Mouse (Mus musculus): ENCODE measurements at regions not wholly inside any gene's neighbourhood (a gene's known extent, or its start where the extent isn't known, plus 50 kb on each side); places are given as distances from the start of the nearest gene placed in this dataset.
"Not testable (repeated sequence)": the region's sequence is repeated elsewhere in the genome, so short reads cannot be mapped to it uniquely, and the experiment has no call there.

DNA sequence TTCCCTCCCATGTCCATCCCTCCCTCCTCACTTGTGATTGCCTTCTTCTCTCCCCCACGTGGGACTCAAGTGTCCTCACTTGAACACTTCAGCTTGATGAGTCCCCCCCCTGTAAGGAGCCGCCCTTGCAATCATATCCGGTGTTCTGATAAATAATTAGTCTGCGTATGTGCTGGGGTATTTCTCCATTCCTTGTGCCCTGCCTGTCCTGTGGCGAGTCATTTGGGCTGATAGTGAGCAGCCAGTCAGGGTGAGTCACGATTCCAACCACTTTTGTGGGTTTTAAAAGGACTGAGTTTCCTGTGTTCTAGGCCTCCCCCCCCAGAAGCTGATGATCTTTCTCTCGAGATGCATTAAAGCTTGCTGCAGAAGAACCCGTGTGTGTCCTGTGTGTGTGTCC lies 820.9 kb downstream of the Kcnt2 start:
- ATAC-seq (ENCODE audit: low read depth); H3K27me3 ChIP-seq; H3K4me1 ChIP-seq (replicated peaks); H3K4me2 ChIP-seq; H3K27ac ChIP-seq (replicated peaks); H3K9ac ChIP-seq; H3K9me3 ChIP-seq; H3K36me3 ChIP-seq; H3K4me3 ChIP-seq: not testable (repeated sequence)
- WGBS, result 90% methylated on average over 8 of the region's 8 CpGs

DNA sequence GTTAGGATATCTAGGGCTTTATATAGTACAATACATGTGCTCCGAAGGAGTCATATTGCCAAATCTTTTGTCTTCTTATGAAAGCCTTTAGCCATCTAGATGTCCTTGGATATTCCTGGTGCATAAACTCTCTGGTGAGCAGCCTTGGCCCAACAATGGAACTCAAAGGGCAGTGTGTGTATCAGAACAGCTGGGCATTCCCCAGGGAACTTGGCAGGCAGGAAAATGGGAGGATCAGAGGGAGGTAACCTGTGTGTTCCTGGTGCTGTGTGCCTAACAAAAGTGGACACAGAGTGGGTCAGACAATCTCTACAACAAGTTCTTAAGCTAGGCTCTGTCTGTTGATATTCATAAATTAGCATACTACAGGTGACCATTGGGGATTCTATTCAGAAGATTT lies 851.6 kb downstream of the Kcnt2 start:
- Histone ChIP-seq H3K27me3 (no peaks in the 10 kb centered on the region), H3K4me3 (no peak overlapping the region), H3K27ac (replicated peaks) (no peak overlapping the region), H3K36me3 (no peaks in the 10 kb centered on the region), H3K9me3 (no peaks in the 10 kb centered on the region), H3K9ac (no peak overlapping the region), H3K4me2 (no peak overlapping the region), H3K4me1 (replicated peaks) (no peaks in the 10 kb centered on the region)
- no peak for ATAC-seq (ENCODE audit: low read depth)
- WGBS, result 97% methylated on average over 1 of the region's 1 CpGs

- H3K9me3 ChIP-seq, result no peaks in the 10 kb centered on the region
- 86% methylated on average over 1 of the region's 1 CpGs for WGBS
These were observed 856.6 kb downstream of the Kcnt2 start for GRCm38 (mm10) chr1:141102546-141102945.

DNA sequence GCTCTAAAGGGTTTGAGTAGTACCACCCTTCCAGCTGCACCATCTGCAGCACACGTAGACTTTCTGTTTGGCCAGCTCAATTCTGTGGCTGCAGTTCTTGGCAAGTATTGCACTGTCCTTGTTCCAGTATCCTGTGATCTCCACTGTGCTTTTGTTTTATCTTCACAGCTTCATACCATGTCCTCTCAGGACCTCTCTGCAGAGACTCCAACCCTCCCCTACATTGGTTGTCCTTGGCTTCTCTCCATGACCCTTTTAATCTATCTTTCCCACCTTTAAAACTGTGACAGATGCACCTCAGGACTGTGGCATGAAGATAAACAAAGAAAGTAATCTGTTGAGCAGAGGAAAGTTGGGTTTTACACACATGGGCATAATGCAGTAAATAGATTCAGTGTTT lies 858.1 kb downstream of the Kcnt2 start:
- H3K9ac ChIP-seq, result no peak overlapping the region
- no peaks in the 10 kb centered on the region for H3K36me3 ChIP-seq
- WGBS, result 77% methylated on average over 1 of the region's 1 CpGs
- no peak overlapping the region for H3K27ac ChIP-seq (replicated peaks)
- H3K9me3 ChIP-seq, result no peaks in the 10 kb centered on the region
- H3K27me3 ChIP-seq, result no peaks in the 10 kb centered on the region
- no peak for ATAC-seq (ENCODE audit: low read depth)
- no peak overlapping the region for H3K4me3 ChIP-seq
- H3K4me1 ChIP-seq (replicated peaks), result no peaks in the 10 kb centered on the region
- H3K4me2 ChIP-seq, result no peak overlapping the region

More at GRCm38 (mm10) chr1:141102546-141102945, 856.6 kb downstream of the Kcnt2 start:
- no peak overlapping the region for H3K4me3 ChIP-seq
- H3K27me3 ChIP-seq, result no peaks in the 10 kb centered on the region
- H3K4me1 ChIP-seq (replicated peaks), result no peaks in the 10 kb centered on the region
- H3K27ac ChIP-seq (replicated peaks), result no peak overlapping the region
- H3K4me2 ChIP-seq, result no peak overlapping the region
- H3K36me3 ChIP-seq, result no peaks in the 10 kb centered on the region
- no peak overlapping the region for H3K9ac ChIP-seq
- no peak for ATAC-seq (ENCODE audit: low read depth)

GRCm38 (mm10) chr1:141104633-141105032 lies 858.7 kb downstream of the Kcnt2 start:
- WGBS, result 81% methylated on average over 2 of the region's 2 CpGs
- Histone ChIP-seq H3K4me3 (no peak overlapping the region), H3K9ac (no peak overlapping the region)

GRCm38 (mm10) chr1:141136771-141137541 lies 891.0 kb downstream of the Kcnt2 start:
- H3K4me1 ChIP-seq (replicated peaks), result no peaks in the 10 kb centered on the region
- no peaks in the 10 kb centered on the region for H3K27me3 ChIP-seq
- H3K9me3 ChIP-seq, result no peaks in the 10 kb centered on the region; the same call in 1 of the 2 replicates
- H3K27ac ChIP-seq (replicated peaks), result 0 out of 2 replicates have a peak overlapping the region, but pooled peaks have one; percentile 15
- no peak overlapping the region for H3K9ac ChIP-seq
- WGBS, result 22% methylated on average over 2 of the region's 2 CpGs
- no peak overlapping the region for H3K4me3 ChIP-seq
- H3K4me2 ChIP-seq, result no peak overlapping the region
- H3K36me3 ChIP-seq, result no peaks in the 10 kb centered on the region
- ATAC-seq (ENCODE audit: low read depth), result peak; percentile 59; the same call in 1 of the 2 replicates

More at GRCm38 (mm10) chr1:141104633-141105032, 858.7 kb downstream of the Kcnt2 start:
- Histone ChIP-seq H3K9me3 (no peaks in the 10 kb centered on the region), H3K4me1 (replicated peaks) (no peaks in the 10 kb centered on the region), H3K36me3 (no peaks in the 10 kb centered on the region), H3K4me2 (no peak overlapping the region), H3K27ac (replicated peaks) (no peak overlapping the region), H3K27me3 (no peaks in the 10 kb centered on the region)
- no peak for ATAC-seq (ENCODE audit: low read depth)

DNA sequence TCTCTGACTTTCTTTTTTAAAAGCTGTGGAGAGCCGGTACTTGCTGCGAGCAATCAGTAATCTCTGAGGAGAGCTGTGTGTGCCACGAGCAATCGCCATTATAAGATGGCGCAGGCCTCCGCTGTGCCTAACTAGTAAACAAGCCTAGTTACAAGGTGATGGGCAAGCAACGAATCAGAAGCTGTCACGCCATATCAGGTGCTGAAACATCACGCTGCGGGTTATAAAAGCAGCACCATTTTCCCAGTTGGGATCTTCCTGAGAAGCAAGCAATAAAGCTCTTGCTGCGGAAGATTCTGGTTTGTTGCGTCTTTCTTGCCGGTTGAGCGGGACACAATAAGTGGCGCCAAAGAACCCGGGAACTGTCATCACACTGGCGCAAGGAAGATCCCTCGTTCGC lies 894.2 kb downstream of the Kcnt2 start:
- H3K4me2 ChIP-seq; ATAC-seq (ENCODE audit: low read depth); H3K4me1 ChIP-seq (replicated peaks); H3K27ac ChIP-seq (replicated peaks); H3K36me3 ChIP-seq; H3K9ac ChIP-seq; H3K4me3 ChIP-seq; H3K27me3 ChIP-seq; H3K9me3 ChIP-seq: not testable (repeated sequence)
- 95% methylated on average over 19 of the region's 19 CpGs for WGBS

GRCm38 (mm10) chr1:141145759-141146158 lies 899.8 kb downstream of the Kcnt2 start:
- H3K36me3 ChIP-seq, result no peaks in the 10 kb centered on the region
- no peak overlapping the region for H3K4me3 ChIP-seq
- no peak overlapping the region for H3K4me2 ChIP-seq
- H3K9ac ChIP-seq, result no peak overlapping the region
- H3K27ac ChIP-seq (replicated peaks), result no peak overlapping the region
- no peaks in the 10 kb centered on the region; the same call in 1 of the 2 replicates for H3K9me3 ChIP-seq
- no peaks in the 10 kb centered on the region for H3K27me3 ChIP-seq
- 21% methylated on average over 1 of the region's 1 CpGs for WGBS
- no peak for ATAC-seq (ENCODE audit: low read depth)
- H3K4me1 ChIP-seq (replicated peaks), result no peaks in the 10 kb centered on the region

GRCm38 (mm10) chr1:141149899-141150298 lies 903.9 kb downstream of the Kcnt2 start:
- WGBS, result 92% methylated on average over 2 of the region's 2 CpGs
- Histone ChIP-seq H3K27me3 (no peaks in the 10 kb centered on the region), H3K9ac (no peak overlapping the region), H3K4me1 (replicated peaks) (no peaks in the 10 kb centered on the region), H3K27ac (replicated peaks) (no peak overlapping the region), H3K4me3 (no peak overlapping the region), H3K4me2 (no peak overlapping the region), H3K9me3 (no peaks in the 10 kb centered on the region), H3K36me3 (no peaks in the 10 kb centered on the region)
- no peak for ATAC-seq (ENCODE audit: low read depth)

- 59% methylated on average over 4 of the region's 4 CpGs for WGBS
- Histone ChIP-seq H3K4me3 (no peak overlapping the region), H3K36me3 (no peaks in the 10 kb centered on the region), H3K27ac (replicated peaks) (no peak overlapping the region), H3K27me3 (no peaks in the 10 kb centered on the region), H3K9me3 (no peaks in the 10 kb centered on the region), H3K4me2 (no peak overlapping the region), H3K9ac (no peak overlapping the region), H3K4me1 (replicated peaks) (no peaks in the 10 kb centered on the region)
- no peak for ATAC-seq (ENCODE audit: low read depth)
These were observed 908.6 kb downstream of the Kcnt2 start for GRCm38 (mm10) chr1:141154572-141154971.

- H3K4me1 ChIP-seq (replicated peaks), result no peaks in the 10 kb centered on the region
- WGBS, result 90% methylated on average over 1 of the region's 1 CpGs
- ATAC-seq (ENCODE audit: low read depth), result no peak
These were observed 915.8 kb downstream of the Kcnt2 start for GRCm38 (mm10) chr1:141161772-141162171.

More at GRCm38 (mm10) chr1:141161772-141162171, 915.8 kb downstream of the Kcnt2 start:
- no peaks in the 10 kb centered on the region for H3K9me3 ChIP-seq
- no peak overlapping the region for H3K9ac ChIP-seq
- H3K27ac ChIP-seq (replicated peaks), result no peak overlapping the region
- no peaks in the 10 kb centered on the region for H3K27me3 ChIP-seq
- no peak overlapping the region for H3K4me2 ChIP-seq
- no peak overlapping the region for H3K4me3 ChIP-seq
- H3K36me3 ChIP-seq, result no peaks in the 10 kb centered on the region
